Mouse (Mus musculus) left cerebral cortex, adult 18-20 months (tissue): ENCODE data around the gene Gm20538. TPM values are rescaled to one million over a fixed set of nuclear protein-coding genes. Genes with fewer than 3 reads are reported as not detected.

Experiments used
- DNase-seq, 2 experiments: peaks; one replicate each; pipeline ENCODE4 v3.0.0; 2021 to 2022; ENCODE audit warnings: low spot score in 2 of 2, mixed read lengths in 1 of 2
- long read RNA-seq, 2 experiments: library from polyadenylated mRNA; stranded (forward); transcript quantifications; one replicate each; pipeline ENCODE4 v2.0.0; 2021
- total RNA-seq, 2 experiments: library from RNA; stranded (reverse); gene quantifications; 2 replicates each; pipeline ENCODE4 v1.2.3; 2021

Gene Gm20538
- not detected for total RNA-seq
- long read RNA-seq, experiment 1, result 0 reads
- long read RNA-seq, experiment 2, result 0 reads

- DNase-seq, result no peak
Observed at GRCm38 (mm10) chr19:44552731-44553130, at the start of gene Gm20538. Gm20538 (minus strand) TSS chr19:44552831.

- no peak for DNase-seq
Observed at GRCm38 (mm10) chr19:44594180-44594579, 41.5 kb upstream of the Gm20538 start.

DNA sequence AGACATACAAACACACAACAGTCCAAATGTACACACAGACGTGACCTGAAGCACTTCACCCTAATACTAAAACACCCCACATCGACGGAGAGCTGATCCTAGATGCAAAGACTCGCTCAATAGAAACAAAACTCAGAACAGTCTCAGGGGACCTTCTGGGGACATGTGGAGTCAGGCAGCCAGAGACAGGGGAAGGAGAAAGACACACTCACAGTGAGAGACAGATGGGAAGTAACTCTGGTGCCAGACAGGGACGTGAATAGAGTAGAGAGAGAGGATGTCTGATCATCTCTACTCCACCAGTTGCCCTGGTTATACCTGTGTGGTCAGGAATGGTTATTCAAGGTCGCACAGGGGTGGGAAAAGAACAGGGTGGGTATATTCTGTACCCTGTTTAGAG is 39.0 kb upstream of the Gm20538 start:
- DNase-seq, result no peak

- DNase-seq, result no peak
Observed at GRCm38 (mm10) chr19:44590992-44591391, 38.4 kb upstream of the Gm20538 start.

GRCm38 (mm10) chr19:44589591-44590223 is 37.1 kb upstream of the Gm20538 start:
- DNase-seq, result no peak

- DNase-seq, result no peak
Observed at GRCm38 (mm10) chr19:44588036-44588435, 35.4 kb upstream of the Gm20538 start.

- DNase-seq, result peak; percentile 94 to 96
Observed at GRCm38 (mm10) chr19:44582638-44583309, 30.1 kb upstream of the Gm20538 start.

GRCm38 (mm10) chr19:44582103-44582502 is 29.5 kb upstream of the Gm20538 start:
- no peak for DNase-seq

GRCm38 (mm10) chr19:44578038-44578437 is 25.4 kb upstream of the Gm20538 start:
- DNase-seq, result no peak

DNA sequence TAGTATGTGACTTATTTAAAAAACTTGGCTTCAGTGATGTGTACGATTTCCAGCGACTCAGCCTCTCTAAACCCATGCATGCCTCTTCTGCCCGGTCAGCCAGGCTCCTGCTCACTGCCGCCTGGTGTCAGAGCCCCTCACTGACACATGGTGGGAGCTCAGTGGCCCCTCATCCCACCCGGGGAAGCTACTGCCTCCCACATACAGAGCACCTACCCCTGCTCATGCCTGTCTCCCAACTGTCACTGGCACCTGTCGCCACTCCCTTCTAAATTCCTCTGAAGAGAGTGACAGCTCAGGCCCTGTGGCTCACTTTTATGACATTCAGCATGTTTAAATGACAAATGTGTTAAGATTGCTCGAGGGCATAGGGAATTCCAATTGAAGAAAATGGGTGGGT is 23.6 kb upstream of the Gm20538 start:
- no peak for DNase-seq

GRCm38 (mm10) chr19:44567763-44568162 is 15.1 kb upstream of the Gm20538 start:
- no peak for DNase-seq

DNA sequence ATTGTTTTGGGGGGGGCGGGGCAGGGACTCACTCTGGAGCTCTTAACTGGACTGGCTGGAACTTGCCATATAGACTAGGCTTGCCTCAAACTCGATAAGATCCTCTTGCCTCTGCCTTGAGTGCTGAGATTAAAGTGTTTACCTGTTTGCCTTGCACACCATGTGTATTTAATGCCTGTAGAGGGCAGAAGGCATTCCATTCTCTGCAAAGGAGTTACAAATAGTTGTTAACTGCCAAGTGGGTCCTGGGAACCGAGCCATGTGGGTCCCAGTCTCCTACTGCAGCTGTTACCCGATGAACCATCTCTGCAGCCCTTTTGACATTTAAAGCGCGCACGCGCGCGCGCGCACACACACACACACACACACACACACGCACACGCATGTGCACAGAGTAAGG is 11.4 kb upstream of the Gm20538 start:
- DNase-seq, result no peak

- DNase-seq, result peak; percentile 94 to 96
Observed at GRCm38 (mm10) chr19:44562652-44563206, 10.1 kb upstream of the Gm20538 start, which contains the start of gene Hif1an. Hif1an (plus strand) TSS chr19:44562850.

DNA sequence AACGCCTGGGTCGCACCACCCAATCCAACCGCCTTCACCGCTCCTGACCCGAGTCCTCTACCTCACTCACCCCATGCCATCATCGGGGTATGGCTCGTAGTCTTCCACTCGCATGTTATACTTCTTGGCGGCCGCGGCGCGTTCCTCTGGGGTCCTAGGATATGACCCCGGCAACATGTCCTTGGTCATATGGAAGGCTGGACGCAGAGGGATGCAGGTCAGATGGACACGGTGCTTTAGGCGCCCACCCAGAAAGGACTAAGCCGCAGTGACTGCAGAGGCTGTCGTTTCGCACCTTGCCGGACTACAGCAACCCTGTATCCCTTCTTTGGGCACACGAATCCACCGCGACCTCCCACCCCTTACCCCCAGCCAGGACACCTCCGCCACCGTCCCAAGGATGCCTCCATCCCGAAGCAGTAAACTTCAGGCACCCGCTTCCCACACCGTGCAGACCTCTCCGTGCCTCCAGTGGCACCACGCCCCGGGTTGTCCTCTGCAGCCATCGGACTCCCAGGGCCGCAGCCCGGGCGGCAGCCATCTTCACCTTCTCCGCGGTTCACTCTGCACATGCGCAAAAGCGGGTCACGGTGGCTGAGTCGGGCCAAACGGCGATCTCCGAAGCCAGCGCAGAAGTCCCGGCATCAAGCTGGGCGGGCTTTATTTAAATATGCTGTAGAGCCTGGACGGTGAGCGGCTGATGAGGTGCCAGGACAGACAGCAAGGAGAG is 2.4 kb upstream of the Gm20538 start, which contains the start of gene Ndufb8:
TSS of gene Ndufb8 (minus strand) at position 580 of the 730 bp plus-strand sequence.
- peak; percentile 97 to 99 for DNase-seq

DNA sequence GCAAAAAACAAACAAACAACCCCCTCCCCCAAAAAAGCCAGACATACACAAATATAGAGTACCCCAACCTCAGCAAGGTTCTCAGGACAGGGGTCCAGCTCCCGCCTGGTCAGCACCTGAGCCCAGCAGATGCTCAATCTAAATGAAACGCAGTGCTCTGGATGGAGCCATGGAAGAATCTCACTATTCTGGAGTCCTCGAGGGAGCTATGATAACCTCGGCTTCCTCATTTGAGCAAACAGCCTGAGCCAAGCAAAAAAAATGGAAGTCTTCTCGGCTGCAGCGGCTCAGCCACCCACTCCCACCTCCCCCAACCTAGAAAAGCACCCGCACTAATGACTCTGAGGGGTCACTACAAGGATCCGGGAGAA is 1.8 kb upstream of the Gm20538 start:
- DNase-seq, result no peak

DNA sequence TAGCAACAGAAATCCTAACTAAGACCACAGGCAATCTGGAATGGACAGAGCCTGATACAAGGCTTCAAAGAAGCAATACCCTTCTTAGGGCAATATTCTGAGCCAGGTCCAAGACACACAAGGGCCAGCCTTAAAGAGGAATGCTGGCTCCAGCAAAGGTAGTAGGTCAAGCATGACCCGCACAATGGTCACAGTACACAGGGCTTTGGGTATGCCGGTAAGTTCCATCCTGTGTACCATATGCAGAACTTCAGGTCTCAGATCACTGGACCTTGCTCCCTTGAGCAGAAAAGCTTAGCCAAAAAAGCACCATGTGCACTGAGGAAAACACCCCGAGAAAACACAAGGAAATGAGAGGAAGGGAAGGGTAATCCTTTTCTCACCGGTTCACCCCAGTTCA is 655 bp upstream of the Gm20538 start:
- DNase-seq, result no peak

DNA sequence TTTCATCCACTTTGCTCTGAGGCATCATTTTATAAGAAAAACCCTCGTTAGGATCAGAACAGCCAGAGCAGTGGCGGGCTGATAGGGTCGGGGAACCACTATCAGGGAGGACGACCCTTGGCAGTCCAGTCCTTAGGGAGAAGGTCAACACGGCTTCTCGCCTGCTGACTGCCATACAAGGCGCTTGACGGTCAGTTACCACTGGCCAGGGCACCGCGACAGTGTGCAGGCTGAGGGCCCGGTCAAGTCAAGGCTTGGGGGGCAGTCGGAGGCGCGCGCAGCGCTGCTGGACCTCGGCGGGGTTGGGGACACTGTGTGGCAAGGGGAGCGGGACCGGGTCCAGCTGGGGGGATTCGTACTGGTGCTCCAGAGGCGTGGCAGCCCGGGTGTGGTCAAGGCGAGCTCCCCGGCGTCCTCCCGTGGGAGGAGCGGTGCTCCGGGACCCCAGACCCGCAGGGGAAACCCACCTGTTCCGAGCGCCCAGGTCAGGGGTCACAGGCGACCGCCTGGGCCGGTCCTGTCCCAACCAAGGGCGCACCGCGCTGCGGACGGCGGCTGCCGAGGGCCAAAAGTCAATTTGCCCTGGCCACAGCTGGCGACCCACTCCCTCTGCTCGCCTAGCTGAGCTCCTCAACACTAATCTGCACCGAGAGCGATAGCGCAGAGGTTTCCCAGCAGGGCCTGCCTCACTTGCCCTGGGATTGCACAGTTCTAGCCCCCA is 7.2 kb downstream of the Gm20538 start, which contains the start of gene Sec31b:
TSS of gene Sec31b (minus strand) at position 544 of the 721 bp plus-strand sequence.
- DNase-seq, result no peak

DNA sequence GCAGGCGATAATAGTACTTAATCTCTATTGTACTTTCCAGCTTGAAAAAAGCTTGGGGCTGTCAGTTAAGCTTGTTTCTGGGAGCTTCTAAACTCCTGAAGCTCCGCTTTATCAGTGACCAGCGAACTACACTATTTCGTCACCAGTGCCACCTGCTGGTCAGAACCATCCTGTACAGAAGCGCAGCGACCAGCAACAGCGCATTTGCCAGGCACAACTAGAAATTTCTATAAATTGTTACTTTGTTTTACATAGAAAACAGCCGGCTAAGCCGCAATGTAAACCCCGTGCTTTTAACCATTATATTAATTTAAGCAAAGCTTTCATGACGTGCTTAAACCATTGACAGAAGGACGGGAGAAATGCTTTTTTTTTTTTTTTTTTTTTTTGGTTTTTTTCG is 7.9 kb downstream of the Gm20538 start:
- peak; percentile 70 to 78 for DNase-seq

GRCm38 (mm10) chr19:44544372-44544771 is 8.3 kb downstream of the Gm20538 start:
- no peak for DNase-seq

DNA sequence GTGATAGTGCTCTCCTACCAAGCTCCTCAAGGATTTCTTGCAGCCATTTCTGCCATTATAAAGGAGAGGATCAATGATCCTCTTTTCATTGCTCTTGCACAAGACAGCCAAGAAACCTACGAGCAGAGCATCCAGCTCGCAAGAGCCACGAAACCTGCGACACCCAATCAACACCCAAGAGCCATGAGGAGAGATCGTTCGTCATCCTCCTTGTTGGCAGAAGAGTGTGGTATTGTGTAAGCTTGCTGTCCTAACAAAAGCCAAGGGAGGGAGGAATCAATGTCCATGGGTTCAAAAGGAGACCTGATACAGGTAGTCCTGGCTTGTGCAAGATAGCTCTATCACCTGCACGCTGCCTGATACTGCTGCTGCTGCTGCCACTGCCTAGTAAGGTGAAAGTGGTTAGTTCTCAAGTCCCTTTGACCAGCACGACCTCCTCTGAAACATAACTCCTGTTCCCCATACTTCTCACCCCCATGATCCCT is 9.9 kb downstream of the Gm20538 start:
- DNase-seq, result no peak

DNA sequence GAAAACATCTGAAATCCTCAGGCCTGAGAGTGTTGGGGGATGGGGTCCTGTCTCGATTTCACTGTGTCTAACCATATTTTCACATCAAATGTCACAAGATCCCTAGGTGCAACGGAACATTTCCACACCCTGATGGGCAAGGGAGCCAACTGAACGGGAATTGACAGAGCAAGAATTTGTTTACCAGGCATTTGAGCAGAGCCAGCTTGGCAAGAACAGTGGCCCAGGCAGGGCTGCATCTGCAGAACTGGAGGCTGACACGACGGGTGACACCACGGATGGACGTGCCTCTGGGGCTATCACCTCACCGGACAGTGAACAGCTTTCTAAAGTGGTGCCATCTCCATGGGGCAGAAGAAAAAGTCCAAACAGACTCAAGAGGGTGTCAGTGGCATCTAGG is 15.2 kb downstream of the Gm20538 start:
- no peak for DNase-seq
